Mouse (Mus musculus): ENCODE results near the gene Gnb4.

Gene Gnb4

DNA sequence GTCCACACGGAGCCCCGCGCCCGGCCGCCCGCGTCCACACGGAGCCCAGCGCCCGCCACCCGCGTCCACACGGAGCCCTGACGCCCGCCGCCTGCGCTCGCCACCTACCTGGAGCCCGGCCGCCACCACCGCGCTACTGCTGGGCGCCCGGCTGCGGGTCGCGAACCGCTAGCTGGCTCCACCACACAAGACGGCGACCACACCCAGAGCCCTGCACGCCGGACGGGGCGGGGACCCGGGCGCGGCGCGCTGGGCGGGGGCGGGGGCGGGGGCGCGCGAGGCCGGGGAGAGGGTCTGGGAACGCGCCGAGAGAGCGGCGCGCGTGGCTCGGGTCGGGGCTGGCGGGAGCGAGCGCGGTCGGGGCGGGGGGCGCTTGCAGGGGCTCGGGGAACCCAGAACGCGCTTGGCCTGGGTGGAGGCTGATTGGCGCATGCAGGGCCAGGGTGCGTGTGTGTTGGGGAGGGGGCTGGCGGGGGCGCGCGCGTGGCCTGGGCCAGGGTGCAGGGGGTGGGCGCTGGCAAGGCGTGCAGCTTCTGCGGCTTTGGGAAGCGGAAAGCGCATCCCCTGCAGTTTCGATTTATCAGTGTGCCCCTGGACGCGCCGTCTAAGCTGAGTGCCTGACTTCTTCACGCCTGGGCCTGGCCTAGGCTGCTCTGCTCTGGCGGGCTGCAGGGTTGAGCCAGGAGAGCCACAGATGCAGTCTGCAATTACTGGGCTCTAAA lies at the start of gene Gnb4:
TSS of gene Gnb4 (minus strand) at position 255 of the 722 bp plus-strand sequence.
- DNase-seq, result peak; percentile 59

DNA sequence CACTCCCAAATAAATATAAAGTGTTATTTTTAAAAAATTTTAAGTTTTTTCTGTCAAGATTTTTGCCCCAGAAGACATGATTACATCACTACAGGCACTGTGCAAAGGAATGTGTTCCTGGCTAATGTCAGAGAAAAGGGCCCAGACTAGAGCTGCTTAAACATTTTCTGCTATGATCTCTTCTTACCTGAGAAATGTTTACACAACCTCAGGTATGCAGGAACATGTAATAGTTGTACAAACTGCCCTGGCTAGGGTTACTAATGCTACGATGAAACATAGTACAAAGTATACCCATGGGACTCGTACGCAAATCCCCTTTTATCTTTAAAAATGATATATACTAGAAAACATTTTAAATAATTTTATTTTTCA lies 45.2 kb upstream of the Gnb4 start:
- no peak for DNase-seq

DNA sequence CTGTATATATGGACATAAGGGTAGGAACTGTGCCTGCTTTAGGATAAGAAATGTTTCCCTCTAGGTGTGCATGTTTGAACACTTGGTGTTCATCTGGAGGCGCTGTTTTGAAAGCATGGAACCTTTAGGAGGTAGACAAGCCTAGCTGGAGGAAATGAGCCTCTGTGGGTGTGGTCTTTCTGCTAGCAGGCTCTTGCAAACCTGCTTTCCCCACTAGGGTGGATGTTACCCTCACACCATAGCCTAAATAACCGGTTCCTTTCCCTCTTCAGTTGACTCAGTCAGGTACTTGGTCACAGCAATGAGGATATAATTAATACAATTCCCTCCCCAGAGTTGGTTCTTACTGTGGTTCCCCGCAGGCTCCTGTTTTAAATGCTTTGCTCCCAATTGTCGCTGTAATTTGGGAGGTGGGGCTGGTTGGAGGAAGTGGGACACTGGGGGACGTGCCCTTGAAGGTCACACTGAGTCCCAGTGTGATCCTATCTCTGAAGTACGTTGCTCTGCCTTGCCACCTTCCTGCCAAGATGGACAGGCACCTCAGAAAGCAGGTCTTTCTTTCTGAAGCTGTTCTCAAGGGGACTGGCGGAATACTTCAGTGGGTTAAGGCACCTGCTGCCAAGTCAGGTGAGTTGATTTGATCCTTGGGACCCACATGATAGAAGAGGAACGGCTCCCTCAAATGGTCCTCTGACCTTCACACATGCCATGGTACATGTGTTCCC lies 44.6 kb upstream of the Gnb4 start:
- DNase-seq, result peak; percentile 10

DNA sequence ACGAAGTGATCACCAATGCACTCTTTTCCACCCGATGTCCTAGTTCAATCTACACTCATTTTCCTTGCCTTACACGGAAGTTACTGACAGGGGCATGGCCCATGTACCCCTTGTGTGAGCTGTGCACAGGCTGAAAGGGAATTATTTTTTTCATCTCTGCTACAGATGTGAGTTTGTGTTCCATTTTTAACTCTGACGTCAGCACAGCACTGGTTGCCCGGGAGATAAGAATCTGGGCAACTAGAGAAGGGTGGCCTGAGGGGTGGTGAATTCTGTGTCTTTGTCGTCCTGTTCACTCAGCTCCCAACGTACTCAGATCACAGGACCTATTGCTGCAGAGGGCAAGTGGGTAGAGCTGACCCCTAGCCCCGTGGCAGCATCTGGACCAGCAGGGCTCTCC lies 43.9 kb upstream of the Gnb4 start:
- DNase-seq, result peak; percentile 8

DNA sequence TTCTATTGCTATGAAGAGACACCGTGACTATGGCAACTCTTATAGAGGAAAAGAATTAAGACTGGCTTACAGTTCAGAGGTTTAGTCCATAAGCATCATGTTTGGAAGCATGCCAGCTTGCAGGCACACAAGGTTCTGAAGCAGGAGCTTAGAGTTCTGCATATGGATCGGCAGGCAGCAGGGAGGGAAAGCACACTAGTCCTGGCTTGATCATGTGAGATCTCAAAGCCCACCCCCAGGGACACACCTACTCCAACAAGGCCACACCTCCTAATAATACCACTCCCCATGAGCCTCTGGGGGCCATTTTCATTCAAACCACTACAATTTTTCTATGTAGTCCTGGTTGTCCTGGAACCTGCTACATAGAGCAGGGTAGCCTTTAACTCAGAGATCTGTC lies 43.1 kb upstream of the Gnb4 start:
- no peak for DNase-seq

DNA sequence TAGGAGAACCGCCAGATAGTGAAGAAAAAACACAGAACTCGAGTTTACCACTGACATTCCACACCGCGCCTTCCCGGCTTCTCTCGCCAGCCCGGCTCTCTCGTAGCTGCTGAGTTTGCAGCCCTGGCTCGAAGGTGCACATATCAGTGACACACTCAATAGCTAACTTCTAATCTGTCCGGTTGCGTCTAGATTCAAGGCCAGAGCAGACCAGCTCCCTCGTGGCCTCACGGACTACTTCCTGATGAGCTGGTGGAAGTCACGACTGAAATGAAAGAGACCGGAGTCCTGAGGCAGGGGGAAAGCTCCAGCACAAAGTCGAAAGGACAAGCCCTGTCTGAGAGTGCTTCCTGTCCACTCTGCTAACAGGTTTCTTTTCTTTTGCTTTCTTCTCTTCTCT lies 42.4 kb upstream of the Gnb4 start:
- DNase-seq, result no peak

DNA sequence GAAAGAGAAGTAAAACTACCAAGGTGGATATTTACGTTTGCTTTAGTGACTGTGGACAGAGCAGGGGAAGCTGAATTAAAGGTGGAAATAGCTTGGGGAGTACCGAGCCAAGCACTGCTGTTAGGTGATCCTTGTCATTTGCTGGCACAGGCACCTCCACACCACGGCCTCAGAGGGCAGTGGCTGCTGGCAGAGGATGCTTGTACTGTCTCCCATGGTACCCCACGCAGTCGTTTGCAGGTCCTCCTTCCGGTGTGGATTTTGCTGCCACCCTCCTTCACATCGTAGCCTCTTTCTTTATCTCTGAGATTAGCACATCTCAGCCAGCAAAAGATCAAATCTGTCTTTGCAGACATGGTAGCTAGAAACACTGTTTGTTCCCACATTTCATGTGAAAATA lies 42.0 kb upstream of the Gnb4 start:
- DNase-seq, result no peak

DNA sequence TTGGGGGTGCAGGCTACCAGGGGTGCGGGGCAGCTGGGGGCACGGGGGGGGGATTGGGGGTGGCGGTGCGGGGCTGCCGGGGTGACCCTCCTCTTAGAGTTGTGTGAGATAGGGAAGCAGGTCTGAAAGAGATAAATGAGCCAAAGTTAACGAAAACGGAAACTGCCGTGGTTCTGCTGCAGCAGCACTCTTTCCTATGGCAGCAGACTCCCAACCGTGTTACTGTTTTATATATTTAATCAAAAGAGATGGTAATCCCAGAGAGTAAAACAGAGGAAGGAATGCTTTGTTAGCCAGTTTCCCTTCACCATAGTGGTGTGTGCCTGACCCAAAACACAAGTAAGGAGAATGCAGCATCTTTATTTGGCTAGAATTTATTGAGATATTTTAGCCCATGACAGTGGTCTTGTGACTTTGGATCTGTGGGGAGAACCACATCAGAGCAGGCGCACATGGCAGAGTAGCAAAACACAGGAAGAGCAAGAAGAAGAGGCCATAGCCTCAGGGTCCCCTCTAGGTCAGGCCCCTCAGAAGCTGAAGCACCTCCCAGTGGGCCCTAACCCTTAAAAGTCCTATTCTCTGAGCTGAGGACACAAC lies 40.1 kb upstream of the Gnb4 start:
- peak; percentile 10 for DNase-seq

DNA sequence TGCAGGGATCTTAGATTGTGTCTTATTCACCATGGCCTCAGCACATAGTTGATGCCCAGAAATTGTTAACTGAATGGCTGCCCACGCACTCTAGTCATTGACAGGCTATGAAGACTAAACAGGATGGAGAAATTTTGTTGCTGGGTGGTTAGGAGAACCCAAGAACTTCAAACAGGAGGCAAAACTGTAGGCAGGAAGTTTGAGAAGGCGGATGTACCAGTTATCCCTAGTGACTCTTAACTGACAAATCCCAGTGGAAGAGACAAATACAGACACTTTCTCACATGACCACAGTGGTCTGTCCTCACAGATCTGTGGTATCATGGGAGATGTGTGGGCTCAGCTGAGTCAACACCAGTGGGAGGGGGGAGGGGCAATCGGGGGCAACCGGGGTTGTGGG lies 39.6 kb upstream of the Gnb4 start:
- peak; percentile 5 for DNase-seq

DNA sequence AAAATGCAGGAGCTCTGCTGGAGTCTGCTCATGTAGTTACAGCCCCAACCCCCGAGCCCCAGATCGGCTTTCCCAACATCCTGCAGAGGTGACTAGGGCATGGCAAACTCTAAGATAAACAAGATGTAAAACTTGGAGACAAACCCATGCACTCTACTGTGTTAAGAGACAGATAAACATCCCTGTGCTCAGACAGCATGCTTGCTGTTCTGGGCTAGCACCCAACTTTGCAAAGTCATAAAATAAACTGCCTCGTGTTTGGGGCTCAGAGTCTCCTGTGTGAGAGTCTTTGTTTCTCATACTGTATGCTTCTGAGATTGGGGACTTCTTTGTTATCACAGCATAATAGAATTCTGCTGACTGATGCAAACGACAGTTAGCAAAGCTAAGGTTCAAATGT lies 36.4 kb upstream of the Gnb4 start:
- no peak for DNase-seq

DNA sequence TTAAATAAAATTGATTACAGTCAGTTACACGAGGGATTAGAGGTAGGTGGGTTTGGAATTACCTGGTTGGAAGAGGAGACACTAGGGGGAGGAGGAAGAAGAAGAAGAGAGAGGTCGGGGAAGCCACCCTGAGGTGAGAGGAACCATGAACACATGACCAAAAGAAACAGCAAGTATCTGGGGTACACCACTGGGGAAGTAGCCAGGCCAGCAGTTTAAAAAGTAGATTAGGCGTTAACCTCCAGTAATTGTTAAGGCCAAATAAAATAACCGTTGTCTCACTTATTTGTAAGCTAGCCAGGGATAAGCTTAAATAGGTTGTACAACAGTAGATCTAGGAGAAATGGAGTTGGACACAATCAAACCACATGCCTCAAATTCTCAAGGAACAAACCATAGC lies 32.9 kb upstream of the Gnb4 start:
- DNase-seq, result no peak

DNA sequence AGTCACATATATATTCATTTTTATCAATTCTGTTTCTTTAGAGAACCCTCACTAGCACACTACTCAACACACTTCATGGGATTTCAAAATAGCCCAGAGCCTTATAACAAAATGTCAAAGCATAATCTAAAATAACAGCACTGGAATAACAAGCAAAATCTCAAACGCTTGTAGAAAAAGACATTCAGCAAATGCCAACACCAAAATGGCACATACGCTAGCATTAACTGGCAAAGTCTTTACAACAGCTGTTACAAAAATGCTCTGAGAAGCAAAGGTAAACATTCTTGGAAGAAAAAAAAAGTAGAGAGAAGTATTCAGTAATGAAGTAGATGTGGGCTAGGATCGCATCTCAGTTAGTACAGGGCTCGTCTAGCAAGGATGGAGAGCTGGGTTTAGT lies 30.5 kb upstream of the Gnb4 start:
- DNase-seq, result no peak

DNA sequence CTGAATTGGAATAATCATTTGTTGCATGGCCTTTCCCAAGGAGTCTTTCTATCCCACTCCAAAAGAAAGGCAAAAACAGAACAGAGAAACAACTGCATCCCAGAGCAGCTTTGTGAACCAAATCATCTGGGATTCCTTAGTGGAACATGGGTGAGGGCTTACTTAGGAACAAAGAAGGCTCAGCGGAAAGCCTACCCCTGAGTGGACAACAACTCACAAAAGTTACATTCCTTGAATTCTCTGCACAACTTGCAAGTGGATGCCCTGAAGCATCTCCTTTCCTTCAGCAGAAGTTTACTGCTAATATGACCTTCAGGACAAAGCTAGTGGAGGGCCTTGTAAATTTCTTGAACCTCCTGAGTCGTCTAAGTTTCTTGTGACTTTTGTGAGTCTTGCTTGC lies 28.4 kb upstream of the Gnb4 start:
- no peak for DNase-seq

DNA sequence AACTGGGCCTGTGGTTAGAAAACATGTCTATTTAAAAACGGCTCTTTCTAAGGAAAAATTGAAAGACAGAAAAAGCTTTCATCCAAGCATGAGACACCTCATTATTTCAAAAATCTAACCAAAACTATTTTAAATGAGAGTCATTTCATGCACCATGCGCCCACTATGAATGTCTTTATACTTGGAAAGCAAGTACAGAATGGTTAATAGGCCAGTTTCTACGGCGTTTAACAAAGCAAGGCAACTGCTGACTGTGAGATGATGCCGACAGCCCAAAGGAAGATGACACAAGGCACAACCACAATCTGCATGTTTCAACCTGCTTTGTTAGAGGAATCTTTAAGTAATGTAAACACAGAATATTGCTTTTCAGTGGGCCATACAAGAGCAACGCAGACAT lies 25.7 kb upstream of the Gnb4 start:
- DNase-seq, result no peak

DNA sequence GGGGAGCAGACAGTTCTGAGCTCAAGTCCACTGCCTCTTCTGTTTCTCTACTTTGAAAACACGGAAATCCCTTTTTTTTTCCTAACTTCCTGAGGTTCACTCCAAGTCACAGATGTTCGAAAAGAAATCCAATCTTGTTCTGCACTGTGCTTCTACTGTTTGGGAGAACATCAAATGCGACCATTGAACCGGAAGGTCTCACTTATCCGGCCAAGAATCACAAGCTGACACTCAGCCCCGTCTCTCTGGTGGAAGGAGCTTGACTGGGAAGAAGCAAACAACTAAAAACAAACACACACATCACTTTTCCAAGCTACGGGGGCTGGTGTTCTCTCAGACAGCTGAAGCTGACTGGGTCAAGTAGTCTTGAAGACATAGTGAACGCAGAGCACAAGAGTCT lies 21.9 kb upstream of the Gnb4 start:
- DNase-seq, result no peak

DNA sequence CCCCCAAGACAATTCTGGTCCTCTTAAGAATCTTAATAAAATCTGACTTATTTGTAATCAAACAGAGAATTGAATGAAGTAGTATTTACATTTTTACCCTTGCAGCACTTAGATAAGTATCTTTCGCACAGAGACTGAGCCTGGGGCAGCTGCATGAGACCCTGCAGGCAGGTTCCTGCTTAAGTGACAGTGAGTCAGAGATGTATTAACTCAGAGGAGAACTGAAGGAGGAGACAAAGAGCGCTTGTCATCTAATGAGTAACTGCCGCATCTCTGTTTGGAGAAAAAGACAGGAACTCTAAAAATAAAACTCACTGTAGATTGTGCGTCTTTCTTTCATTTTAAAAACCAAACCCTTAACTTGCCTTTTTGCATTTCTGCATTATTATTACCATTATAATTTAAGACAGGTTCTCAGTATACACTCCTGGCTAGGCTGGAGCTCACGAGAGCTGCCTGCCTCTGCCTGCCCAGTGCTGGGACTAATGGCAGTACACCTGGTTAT lies 16.4 kb upstream of the Gnb4 start:
- DNase-seq, result no peak

DNA sequence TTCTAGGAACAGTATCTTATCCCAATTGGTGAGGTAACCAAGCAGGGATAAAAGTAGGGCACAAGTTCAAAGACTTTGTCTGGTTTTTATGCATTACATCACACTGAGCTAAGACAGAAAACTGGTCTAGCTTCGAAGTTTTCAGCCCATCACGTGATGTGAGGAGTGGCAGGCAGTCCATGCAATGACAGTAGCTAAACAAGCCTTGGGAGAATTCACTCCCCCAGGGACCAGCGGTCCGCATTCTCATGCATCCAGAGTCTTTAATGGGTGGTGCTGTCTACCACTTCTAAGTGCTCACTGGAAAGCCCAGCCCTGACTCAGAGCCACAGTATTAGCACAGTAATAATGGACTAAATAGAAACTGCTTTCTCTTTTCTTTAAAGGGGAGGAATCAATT lies 13.8 kb upstream of the Gnb4 start:
- no peak for DNase-seq

DNA sequence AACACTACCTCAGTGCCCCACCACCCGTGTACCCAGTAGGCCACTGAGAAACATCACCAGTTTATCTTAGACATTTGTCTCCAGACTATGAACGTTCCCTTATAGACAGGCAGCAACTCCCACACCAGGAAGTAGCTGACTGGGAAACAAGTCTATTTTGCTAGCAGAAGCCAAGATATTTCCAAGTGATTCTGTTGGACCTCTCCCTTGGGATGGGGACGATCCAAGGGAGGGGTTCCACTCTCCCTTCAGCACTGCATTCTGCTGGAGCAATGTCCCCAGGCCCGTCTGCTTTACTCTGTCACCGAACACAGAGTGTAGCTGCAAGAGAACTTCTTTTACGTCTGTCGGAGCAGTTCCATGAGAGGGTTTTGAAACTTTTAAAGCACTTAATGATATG lies 11.8 kb upstream of the Gnb4 start:
- DNase-seq, result no peak

DNA sequence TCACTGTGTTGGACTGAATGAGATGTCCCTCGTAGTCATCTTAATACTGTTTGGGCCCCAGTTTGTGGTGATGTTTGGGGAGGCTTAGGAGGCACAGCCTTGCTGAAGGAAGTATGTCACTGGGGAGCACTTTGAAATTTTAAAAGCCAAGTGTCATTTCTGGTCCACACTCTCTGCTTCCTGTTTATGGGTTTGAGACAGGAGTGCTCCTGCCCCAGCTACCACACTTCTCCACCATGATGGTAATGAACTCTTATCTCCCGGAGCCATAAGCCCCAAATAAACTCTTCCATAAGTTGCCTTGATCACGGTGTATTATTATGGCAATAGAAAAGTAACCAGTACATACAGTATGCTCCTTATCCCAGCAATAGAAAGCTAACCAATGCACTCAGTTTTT lies 5.7 kb upstream of the Gnb4 start:
- no peak for DNase-seq

DNA sequence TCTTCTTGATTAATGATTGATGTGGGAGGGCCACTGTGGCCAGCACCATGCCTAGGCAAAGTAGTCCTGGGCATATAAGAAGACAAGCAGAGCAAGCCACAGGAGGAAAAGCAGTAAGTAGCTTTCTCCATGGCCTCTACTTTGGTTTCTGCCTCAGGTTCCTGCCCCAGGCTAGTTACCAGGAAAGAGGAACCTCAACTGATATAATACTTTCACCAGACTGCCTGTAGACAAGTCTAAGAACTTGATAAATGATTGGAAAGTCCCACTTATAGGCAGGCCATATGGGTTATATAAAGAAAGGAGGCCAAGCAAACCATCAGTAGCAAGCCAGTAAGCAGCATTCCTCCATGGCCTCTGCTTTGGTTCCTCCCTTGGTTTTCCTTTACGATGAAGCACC lies 5.3 kb upstream of the Gnb4 start:
- DNase-seq, result no peak

DNA sequence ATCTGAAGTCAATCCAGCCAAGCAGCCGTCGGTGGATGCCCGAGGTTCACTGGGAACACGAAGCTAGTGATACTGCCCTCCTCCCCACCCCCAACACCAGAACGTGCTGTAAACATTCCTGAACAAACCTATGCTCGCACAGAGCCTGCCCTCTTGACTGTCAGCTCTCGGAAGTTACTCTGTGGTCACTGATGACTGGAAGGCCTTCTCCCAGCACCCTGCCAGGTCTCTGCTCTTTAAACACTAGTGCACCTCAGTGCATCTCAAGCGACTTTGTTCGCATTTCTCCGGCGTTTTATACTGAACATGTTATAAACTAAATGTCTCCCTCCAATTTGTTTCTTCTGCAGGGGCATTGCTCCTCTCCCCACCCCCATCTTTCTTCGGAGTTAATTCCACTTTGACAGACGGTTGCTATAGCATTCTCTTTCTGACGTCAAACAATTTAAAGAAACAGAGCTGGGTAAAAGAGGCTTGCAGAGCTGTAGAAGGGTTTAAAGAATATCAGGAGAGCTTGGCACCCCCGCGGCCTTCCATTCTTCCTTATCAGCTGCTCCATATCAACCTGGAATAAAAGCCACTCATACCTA lies 763 bp upstream of the Gnb4 start:
- DNase-seq, result peak; percentile 18

DNA sequence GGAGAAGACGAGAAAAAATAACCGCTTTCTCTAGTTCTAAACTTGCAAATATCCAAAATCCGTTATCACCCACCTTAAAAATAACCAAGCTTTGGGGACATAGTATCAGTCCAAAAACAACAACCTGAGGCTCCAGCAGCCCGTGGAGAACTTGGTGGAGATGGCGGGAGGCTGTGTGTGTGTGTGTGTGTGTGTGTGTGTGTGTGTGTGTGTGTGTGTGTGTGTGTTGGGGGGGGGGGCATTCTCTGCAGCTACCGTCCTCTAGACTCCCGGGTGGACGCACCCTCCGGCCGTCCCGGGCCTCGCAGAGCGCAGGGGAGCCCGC lies 417 bp downstream of the Gnb4 start:
- DNase-seq, result no peak

DNA sequence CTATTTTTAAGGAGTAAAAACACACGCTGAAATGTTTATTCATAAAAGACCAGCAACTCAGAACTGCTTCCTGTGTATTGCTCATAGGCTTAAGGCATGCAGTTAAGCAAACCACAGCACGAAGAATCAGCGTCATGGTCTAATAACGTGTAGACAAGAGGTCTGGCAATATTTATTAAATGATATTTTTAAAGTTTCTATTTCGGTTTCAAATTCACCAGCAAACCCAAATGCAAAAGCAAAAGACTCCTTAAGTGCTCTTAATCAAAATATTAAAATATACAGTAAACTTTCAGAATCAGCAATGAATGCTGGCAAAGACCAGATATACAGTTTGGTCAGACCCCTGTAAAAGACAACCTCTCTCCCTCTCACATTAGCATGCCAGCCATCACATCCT lies 1.0 kb downstream of the Gnb4 start:
- no peak for DNase-seq

DNA sequence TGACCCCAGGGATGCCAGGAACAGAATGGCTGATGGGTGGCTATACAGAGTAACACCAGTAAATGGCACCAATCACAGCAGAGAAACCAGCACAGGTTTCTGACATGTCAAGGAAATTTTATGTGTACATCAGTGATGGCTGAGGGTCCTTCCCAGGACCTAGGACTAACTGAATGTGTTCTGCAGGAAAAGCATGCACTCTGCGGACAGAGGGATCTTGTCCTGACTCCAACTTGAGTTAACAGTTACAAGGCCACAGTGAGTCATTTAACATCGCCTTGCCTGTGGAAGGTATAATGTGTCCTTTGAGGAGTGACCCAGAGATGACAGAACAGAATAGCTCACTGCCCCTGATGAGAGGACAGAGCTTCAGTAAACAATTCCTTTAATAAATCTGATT lies 1.6 kb downstream of the Gnb4 start:
- DNase-seq, result no peak

Measured in thymus, postnatal 25 days (tissue).